32 mouse cellular contexts compared by ENCODE assay signal in the genomic region with DNA sequence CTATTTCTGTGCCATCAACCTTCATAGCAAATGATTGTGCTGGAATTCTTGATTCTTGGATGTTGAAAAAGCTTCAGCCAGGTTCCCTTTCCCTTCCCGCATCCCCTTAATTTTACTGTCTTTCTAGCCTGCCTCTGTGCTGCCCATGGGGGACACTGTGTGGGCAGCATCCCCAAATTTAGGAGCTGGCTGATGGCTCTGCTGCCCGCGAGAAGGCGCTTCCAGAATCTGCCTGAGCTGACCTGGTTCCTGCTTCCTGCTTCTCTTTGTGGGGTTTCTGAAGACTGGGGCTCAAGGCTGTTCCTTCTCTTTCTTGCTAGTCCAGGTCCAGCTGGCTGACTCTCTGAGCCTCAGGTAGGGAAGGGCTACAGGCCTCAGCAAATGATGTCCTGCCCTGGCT. TPM values are rescaled to one million over a fixed set of nuclear protein-coding genes. Genes with fewer than 3 reads are reported as not detected.
"Had no signal": no experiment of that assay in that cellular context is flagged by ENCODE, and none has a peak within 500 bp of the region (broad histone marks: within the 10 kb centered on the region; RNA-seq: fewer than 3 reads in every experiment).

No protein-coding gene starts in this region.

- H3K27ac ChIP-seq: gastrocnemius, adult 2 months; heart, embryonic 10.5 days; hindbrain, embryonic 10.5 days; hindbrain, embryonic 12.5 days; hindbrain, embryonic 14.5 days; intestine, embryonic 15.5 days; layer of hippocampus, adult 2 months; limb, embryonic 13.5 days; limb, embryonic 15.5 days; liver, embryonic 12.5 days; liver, embryonic 14.5 days had no signal

- DNase-seq: gastrocnemius, adult 2 months; gastrocnemius, postnatal 10 days; gastrocnemius, postnatal 25 days; heart, adult 18-20 months; heart, postnatal 10 days; heart, postnatal 4 days; kidney, adult 18-20 months; kidney, adult 8-10 months; kidney, postnatal 10 days; kidney, postnatal 25 days; kidney, postnatal 4 days; layer of hippocampus, postnatal 36 days had no signal

- H3K4me3 ChIP-seq: gastrocnemius, adult 2 months; heart, embryonic 10.5 days; heart, embryonic 12.5 days; hindbrain, embryonic 10.5 days; hindbrain, embryonic 12.5 days; intestine, embryonic 15.5 days; layer of hippocampus, adult 2 months; limb, embryonic 13.5 days; limb, embryonic 15.5 days; liver, embryonic 12.5 days had no signal

RNA-seq across cellular contexts. Expression of a gene that starts 20.7 kb away (rescaled TPM):
- total RNA-seq: gastrocnemius, adult 2 months; gastrocnemius, postnatal 10 days; gastrocnemius, postnatal 25 days; gastrocnemius, postnatal 4 days; granulocyte monocyte progenitor cell, adult 5-6 weeks; heart, adult 18-20 months; heart, adult 8-10 months; heart, postnatal 10 days; heart, postnatal 25 days; heart, postnatal 4 days; layer of hippocampus, adult 2 months; layer of hippocampus, postnatal 10 days; layer of hippocampus, postnatal 36 days; left cerebral cortex, adult 18-20 months; left cerebral cortex, postnatal 14 days; left cerebral cortex, postnatal 36 days; liver, adult 2 months had no signal

RNA-seq across cellular contexts. Expression of a gene that starts 48.1 kb away (rescaled TPM):
- total RNA-seq: granulocyte monocyte progenitor cell, adult 5-6 weeks had no signal
